Mouse (Mus musculus) embryonic fibroblast, embryonic 13.5 days (primary cell): ENCODE measurements at regions not wholly inside any gene's neighbourhood (a gene's known extent, or its start where the extent isn't known, plus 50 kb on each side); places are given as distances from the start of the nearest gene placed in this dataset.

Source experiments
- H3K27ac ChIP-seq: 2 replicates; pipeline ENCODE4 v1.5.1; 2012; ENCODE audit warnings: low read length, control low read depth, inconsistent platforms; ENCODE audit not compliant: insufficient read depth
- H3K4me1 ChIP-seq: 2 replicates; pipeline ENCODE4 v1.6.1; 2011; ENCODE audit warnings: low read length; ENCODE audit not compliant: control insufficient read depth, insufficient read depth
- H3K4me3 ChIP-seq: 2 replicates; pipeline ENCODE4 v1.5.1; 2011; ENCODE audit warnings: mild to moderate bottlenecking, control low read depth, low read length; ENCODE audit not compliant: insufficient read depth
- CTCF ChIP-seq: IDR thresholded peaks from 2 replicates; pipeline ENCODE4 v1.5.1; 2011; ENCODE audit warnings: mild to moderate bottlenecking, control low read depth, low read length, moderate library complexity, borderline replicate concordance; ENCODE audit not compliant: insufficient read depth
- POLR2A ChIP-seq: IDR thresholded peaks from 2 replicates; pipeline ENCODE4 v1.6.1; 2011; ENCODE audit warnings: low read depth, mild to moderate bottlenecking, control low read depth, low read length, moderate library complexity

DNA sequence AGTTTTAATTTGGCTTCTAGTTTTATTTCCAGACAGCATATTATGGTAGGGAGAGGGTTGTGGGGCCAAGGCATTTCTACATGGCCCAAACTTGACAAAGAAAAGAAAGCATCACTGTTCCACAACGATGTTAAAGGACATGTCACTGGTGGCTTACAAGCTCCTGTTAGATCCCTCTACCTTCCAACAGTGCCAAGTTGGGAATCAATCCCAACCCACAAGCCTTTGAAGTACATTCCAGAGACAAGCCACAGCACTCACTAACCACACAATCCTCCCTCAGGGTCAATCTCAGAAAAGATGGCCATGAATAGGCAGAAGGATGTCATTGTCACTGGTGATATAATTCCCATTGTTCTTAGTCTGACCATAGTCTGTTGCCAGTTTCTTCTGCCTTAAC lies 213.4 kb downstream of the Ube2cbp start:
- Histone ChIP-seq H3K4me3 (no peak overlapping the region), H3K4me1 (no peaks in the 10 kb centered on the region), H3K27ac (no peak overlapping the region)
- TF ChIP-seq CTCF: no peak
- no peak for TF ChIP-seq POLR2A
